Mouse (Mus musculus) splenic B cell, adult 2 months (primary cell): ENCODE data around the gene Ctnnd2.

Experiments used
- DNase-seq: peaks from one replicate; pipeline ENCODE4 v3.0.0-alpha.2; 2011; ENCODE audit warnings: low read depth, low spot score
- H3K27me3 ChIP-seq: 2 replicates; pipeline ENCODE4 v1.6.1; 2012; ENCODE audit warnings: mild to moderate bottlenecking, low read length, moderate library complexity, mixed read lengths; ENCODE audit not compliant: control insufficient read depth, poor library complexity, insufficient read depth, severe bottlenecking
- H3K36me3 ChIP-seq: 2 replicates; pipeline ENCODE4 v1.6.1; 2012; ENCODE audit warnings: mild to moderate bottlenecking, low read length, moderate library complexity, mixed read lengths; ENCODE audit not compliant: control insufficient read depth, poor library complexity, insufficient read depth, severe bottlenecking

Gene Ctnnd2

DNA sequence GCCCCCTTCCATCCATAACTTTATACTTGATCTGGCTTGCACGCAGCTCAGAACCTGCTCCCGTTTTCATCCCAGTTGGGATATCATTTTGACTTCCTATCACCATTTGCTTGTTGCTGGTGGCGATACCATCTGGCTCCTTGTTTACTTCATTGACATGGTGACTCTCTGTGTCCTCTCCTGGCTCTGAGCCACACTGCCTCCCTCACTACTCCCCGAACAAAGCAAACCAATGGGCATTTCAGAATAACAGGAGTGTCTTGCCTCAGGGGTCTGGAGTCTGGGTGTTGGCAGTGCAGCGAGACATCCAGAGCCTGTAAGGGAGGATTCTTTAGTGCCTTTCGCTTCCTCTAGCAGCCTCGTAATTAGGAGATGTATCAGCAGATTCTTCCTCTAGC, 113.9 kb downstream of the Ctnnd2 start:
- no peak for DNase-seq
- no peaks in the 10 kb centered on the region for H3K36me3 ChIP-seq
- H3K27me3 ChIP-seq = no peaks in the 10 kb centered on the region

GRCm38 (mm10) chr15:30302824-30303223, 130.4 kb downstream of the Ctnnd2 start:
- DNase-seq = peak; percentile 1
- no peaks in the 10 kb centered on the region for H3K36me3 ChIP-seq
- H3K27me3 ChIP-seq = no peaks in the 10 kb centered on the region

GRCm38 (mm10) chr15:30306437-30306836, 134.0 kb downstream of the Ctnnd2 start:
- Histone ChIP-seq H3K27me3 (no peaks in the 10 kb centered on the region), H3K36me3 (no peaks in the 10 kb centered on the region)
- DNase-seq = no peak

DNA sequence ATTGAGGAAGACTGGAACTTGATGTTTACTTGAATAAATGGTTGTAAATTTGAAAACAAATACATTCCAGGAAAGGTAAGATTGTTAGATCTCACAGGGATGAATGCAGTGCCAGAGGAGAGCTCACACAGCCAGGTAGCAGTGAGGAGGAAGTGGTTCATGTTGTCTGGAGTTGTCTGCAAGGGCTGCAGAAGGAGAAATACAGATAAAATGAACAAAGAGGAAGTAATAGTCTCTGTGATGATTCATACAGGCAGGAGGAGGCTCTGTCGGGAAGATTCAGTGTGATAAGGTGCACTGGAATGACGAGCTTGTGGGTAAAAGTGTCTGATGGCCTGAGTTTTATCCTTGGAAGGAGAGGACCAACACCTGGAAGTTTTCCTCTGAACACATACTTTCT, 150.2 kb downstream of the Ctnnd2 start:
- no peak for DNase-seq
- Histone ChIP-seq H3K27me3 (no peaks in the 10 kb centered on the region), H3K36me3 (no peaks in the 10 kb centered on the region)

GRCm38 (mm10) chr15:30333336-30334310, 161.2 kb downstream of the Ctnnd2 start:
- no peak for DNase-seq
- no peaks in the 10 kb centered on the region for H3K36me3 ChIP-seq
- H3K27me3 ChIP-seq = no peaks in the 10 kb centered on the region

GRCm38 (mm10) chr15:30338585-30339197, 166.3 kb downstream of the Ctnnd2 start:
- Histone ChIP-seq H3K36me3 (no peaks in the 10 kb centered on the region), H3K27me3 (no peaks in the 10 kb centered on the region)
- DNase-seq = no peak

DNA sequence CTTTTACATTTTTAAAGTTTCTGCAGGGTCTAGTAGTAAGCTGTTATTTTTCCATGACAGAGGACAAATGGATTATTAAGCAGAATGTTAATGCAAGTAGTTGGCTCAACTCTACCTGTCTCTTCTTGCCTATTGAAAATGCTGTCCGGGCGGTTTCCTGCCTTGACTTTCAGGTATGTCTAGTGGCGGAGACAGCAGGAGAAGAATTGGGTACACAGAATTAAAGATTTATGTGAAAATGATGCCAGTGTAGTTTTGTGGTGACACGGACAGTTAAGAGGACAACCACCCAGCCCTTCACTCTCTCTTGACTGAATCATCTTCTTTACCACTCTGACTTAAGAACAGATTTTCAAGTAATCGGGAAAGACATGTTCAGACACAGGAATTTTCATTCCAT, 173.4 kb downstream of the Ctnnd2 start:
- H3K27me3 ChIP-seq = no peaks in the 10 kb centered on the region
- DNase-seq = no peak
- H3K36me3 ChIP-seq = no peaks in the 10 kb centered on the region

GRCm38 (mm10) chr15:30364491-30364890, 192.1 kb downstream of the Ctnnd2 start:
- no peak for DNase-seq
- no peaks in the 10 kb centered on the region for H3K27me3 ChIP-seq
- no peaks in the 10 kb centered on the region for H3K36me3 ChIP-seq

- Histone ChIP-seq H3K27me3 (no peaks in the 10 kb centered on the region), H3K36me3 (no peaks in the 10 kb centered on the region)
- DNase-seq = no peak
Observed at GRCm38 (mm10) chr15:30369997-30370396, 197.6 kb downstream of the Ctnnd2 start.

DNA sequence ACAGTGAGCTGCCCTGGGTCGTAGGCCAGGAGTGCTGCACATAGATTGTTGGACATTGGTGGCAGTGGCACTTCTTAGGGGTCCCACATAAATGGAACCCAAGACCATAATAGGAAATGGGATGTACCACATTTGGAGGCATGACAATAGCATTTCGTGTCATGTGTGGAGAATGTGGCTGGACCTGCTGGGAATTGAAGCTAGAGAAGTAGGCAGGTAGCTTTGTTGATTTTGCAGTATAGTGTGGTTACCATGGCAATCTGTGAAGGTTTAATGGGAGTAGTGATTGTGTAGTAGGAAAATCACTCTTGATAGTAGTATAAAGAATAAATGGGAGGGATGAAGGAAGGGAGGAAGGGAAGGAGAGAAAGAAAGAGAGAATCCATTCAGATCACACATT, 198.8 kb downstream of the Ctnnd2 start:
- Histone ChIP-seq H3K36me3 (no peaks in the 10 kb centered on the region), H3K27me3 (no peaks in the 10 kb centered on the region)
- DNase-seq = no peak

DNA sequence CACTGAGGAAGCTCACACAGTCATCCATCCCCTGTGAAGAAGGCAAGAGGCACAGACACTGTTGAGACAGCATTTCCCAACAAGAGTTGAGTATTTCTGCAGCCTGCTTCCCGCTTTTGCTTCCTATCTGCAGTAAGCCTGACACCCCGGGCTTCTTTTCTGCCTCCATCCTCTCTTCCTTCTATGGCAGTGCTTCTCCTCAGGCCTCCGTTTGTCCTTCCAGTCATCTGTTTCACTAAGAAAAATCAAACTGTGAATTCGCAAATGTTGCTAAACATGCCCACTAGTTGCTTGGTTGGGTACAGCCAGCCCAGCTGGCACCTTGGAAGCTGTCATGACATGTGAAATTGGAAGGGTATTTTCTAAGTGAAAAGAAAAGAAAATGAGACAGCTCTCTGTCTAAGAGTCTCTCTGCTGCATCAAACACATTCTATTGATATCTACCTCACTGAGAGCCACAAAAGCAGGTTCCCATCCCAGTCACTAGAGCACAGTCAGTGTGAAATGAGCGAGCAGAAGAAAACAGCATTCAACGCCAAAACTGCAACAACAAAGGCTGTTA, 201.3 kb downstream of the Ctnnd2 start:
- DNase-seq = no peak
- H3K36me3 ChIP-seq = no peaks in the 10 kb centered on the region
- H3K27me3 ChIP-seq = no peaks in the 10 kb centered on the region

DNA sequence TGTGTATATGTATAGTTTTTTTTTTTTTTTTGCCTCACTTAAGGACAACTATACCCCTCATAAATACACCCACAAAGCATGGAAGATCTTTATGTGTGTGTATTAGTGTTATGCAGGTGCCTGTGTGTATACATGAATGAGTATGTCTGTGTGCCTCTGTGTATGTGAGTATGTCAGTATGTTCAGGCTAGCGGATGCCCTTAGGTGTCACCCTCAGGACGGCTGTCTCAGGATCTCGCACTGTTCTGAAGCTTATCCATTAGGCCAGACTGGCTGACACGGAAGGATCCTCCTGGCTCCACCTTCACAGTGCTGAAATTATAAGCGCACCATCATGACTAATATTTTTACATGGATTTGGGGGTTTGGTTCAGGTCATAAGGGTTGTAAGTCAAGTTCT, 202.5 kb downstream of the Ctnnd2 start:
- no peak for DNase-seq
- no peaks in the 10 kb centered on the region for H3K27me3 ChIP-seq
- H3K36me3 ChIP-seq = no peaks in the 10 kb centered on the region

GRCm38 (mm10) chr15:30383075-30383842, 210.9 kb downstream of the Ctnnd2 start:
- DNase-seq = no peak
- Histone ChIP-seq H3K36me3 (no peaks in the 10 kb centered on the region), H3K27me3 (no peaks in the 10 kb centered on the region)

DNA sequence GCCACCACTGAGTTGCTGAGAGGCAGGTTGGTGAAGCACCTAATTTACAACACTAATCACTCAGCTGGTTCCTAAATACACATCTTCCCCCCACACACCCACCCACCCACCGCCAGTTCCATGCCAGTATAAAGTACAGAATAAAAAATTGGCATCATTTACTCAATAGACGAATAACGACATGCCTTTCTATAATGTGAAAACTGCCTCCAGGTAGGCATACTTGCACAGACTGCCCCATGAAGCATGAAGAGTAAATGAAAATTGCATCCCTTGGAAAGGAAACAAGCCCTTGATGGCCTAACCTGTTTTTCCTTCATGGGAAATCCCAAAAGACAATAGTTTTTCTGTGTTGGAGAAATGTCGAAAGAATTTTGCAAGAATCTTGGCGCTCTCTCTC, 212.0 kb downstream of the Ctnnd2 start:
- no peaks in the 10 kb centered on the region for H3K27me3 ChIP-seq
- DNase-seq = no peak
- H3K36me3 ChIP-seq = no peaks in the 10 kb centered on the region
